Mouse (Mus musculus): ENCODE data around the gene Rimkla.

- TF ChIP-seq CTCF (conservative IDR thresholded peaks at IDR 0.05; ENCODE audit: insufficient read depth, insufficient read length, low read depth, low read length) (no peak), POLR2A (IDR thresholded peaks at IDR 0.05; ENCODE audit: low read depth, low read length) (no peak)
Measured at GRCm38 (mm10) chr4:119421191-119421590, 71.2 kb downstream of the Rimkla start.
